Mouse (Mus musculus): Measurements from ENCODE around the gene Faim. TPM values are rescaled to one million over a fixed set of nuclear protein-coding genes. Genes with fewer than 3 reads are reported as not detected.

Faim gene
- 110 and 115 TPM in 2 replicates for polyA plus RNA-seq (2015; fragmentation: Nextera tagmentation; extraction: Ambion mirVana)

DNA sequence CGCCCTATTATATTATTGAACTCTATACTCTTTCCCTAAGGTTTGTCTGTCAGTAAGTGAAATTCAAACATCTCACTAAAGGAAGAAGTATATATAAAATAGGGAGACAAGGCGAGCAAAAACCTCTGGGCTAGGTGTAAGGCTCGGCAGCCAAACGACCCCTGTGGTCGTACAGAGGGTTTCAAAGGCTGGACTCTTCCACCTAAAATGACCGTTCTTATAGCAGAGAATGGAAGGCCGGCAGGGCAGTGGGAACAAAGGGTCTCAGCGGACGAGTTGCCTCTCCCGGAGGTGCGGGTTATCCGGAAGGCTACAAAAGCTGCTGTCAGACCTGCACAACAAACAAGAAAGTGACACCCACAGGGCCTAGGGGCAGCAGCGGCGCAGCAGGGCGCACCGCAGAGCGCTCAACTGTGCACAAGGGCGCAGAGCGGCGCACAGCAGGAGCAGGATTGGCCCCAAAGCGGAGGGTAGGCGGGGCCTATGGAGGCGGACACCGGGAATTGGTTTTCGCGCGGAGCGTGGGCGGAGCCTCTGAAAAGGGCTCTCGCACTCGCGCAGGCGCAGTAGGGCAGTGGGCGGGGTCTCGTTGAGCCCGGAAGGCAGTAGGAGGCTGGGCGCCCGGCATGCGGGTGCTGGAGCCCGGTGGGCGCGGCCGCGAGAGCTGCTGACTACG, at the start of gene Faim:
TSS of gene Faim (plus strand) at position 574 of the 676 bp plus-strand sequence.
- H3K4me3 ChIP-seq, result peak within 1 kb of the TSS; percentile 93
- no peaks in the 10 kb centered on the region for H3K36me3 ChIP-seq (replicated peaks)
- H3K4me2 ChIP-seq, result peak within 1 kb of the TSS; percentile 60
- H3K9ac ChIP-seq, result peak within 1 kb of the TSS; percentile 82
- H3K27ac ChIP-seq, result peak within 1 kb of the TSS; percentile 79
- peaks cover 14% of the 10 kb centered on the region for H3K27me3 ChIP-seq (replicated peaks)
- peak; percentile 98 for ATAC-seq (replicated peaks)
- peaks cover 14% of the 10 kb centered on the region for H3K4me1 ChIP-seq
- no peaks in the 10 kb centered on the region for H3K9me3 ChIP-seq
- WGBS, result 2% methylated on average over 42 of the region's 45 CpGs

DNA sequence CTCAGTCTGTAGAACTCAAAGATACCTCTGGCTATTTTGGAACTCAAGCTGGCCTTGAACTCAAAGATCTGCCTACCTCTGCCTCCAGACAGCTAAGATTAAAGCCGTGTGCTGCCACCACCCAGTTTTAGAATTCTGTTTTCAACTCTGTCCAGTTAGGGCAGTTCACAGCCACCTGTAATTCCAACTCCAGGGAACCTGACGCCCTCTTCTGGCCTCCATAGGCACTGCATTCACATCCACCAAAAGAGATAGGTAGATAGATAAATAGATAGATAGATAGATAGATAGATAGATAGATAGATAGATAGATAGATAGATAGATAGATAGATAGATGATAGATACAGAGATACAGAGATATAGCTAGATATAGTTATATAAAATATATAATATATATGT, 46.9 kb upstream of the Faim start:
- no peak overlapping the region for H3K27ac ChIP-seq
- no peak overlapping the region for H3K4me3 ChIP-seq
- H3K36me3 ChIP-seq (replicated peaks), result no peaks in the 10 kb centered on the region
- no peaks in the 10 kb centered on the region for H3K4me1 ChIP-seq
- peaks cover 20% of the 10 kb centered on the region; the same call in 1 of the 2 replicates for H3K27me3 ChIP-seq (replicated peaks)
- no peak for ATAC-seq (replicated peaks)
- no peak overlapping the region for H3K4me2 ChIP-seq
- WGBS, result 24% methylated on average over 2 of the region's 2 CpGs
- no peaks in the 10 kb centered on the region for H3K9me3 ChIP-seq
- no peak overlapping the region for H3K9ac ChIP-seq

- no peaks in the 10 kb centered on the region for H3K36me3 ChIP-seq (replicated peaks)
- H3K9me3 ChIP-seq, result no peaks in the 10 kb centered on the region
- peaks cover 39% of the 10 kb centered on the region for H3K4me1 ChIP-seq
- 0 out of 2 replicates have a peak, but pooled peaks have one; percentile 43 for ATAC-seq (replicated peaks)
- 0 out of 2 replicates have a peak overlapping the region, but pooled peaks have one; percentile 21 for H3K4me3 ChIP-seq
- no peak overlapping the region for H3K27ac ChIP-seq
- H3K9ac ChIP-seq, result no peak overlapping the region
- H3K27me3 ChIP-seq (replicated peaks), result peaks cover 64% of the 10 kb centered on the region
- peak overlapping the region; percentile 44 for H3K4me2 ChIP-seq
- WGBS, result under 1% methylated on average over 40 of the region's 40 CpGs
These were observed 33.8 kb upstream of the Faim start for GRCm38 (mm10) chr9:98952171-98953050.

DNA sequence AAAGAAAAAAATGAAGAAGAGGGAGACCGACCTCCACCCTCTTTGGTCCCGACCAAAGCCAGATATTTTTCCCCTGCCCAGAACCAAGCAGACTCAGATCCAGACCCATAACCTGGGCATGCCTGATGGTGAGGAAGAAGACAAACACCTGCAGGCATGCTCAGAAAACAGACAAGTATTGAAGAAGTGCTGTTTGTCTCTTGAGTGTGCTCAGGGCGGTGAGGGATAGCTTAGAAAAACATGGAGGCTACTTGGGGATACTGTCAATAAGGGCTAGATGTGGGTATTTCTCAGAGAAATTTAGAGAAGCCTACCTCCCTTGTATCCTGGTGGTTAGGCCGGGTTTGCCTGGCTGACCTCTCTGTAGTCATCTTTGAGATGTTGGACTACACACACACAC, 32.9 kb upstream of the Faim start:
- peaks cover 39% of the 10 kb centered on the region for H3K4me1 ChIP-seq
- WGBS, result 5% methylated on average over 4 of the region's 4 CpGs
- no peak overlapping the region for H3K4me2 ChIP-seq
- H3K27ac ChIP-seq, result no peak overlapping the region
- no peak for ATAC-seq (replicated peaks)
- no peaks in the 10 kb centered on the region for H3K9me3 ChIP-seq
- H3K9ac ChIP-seq, result no peak overlapping the region
- peaks cover 64% of the 10 kb centered on the region for H3K27me3 ChIP-seq (replicated peaks)
- no peaks in the 10 kb centered on the region for H3K36me3 ChIP-seq (replicated peaks)
- H3K4me3 ChIP-seq, result no peak overlapping the region

GRCm38 (mm10) chr9:98953830-98954229, 32.3 kb upstream of the Faim start:
- Histone ChIP-seq H3K4me3 (0 out of 2 replicates have a peak overlapping the region, but pooled peaks have one; percentile 39), H3K4me1 (peaks cover 39% of the 10 kb centered on the region), H3K36me3 (replicated peaks) (no peaks in the 10 kb centered on the region), H3K4me2 (no peak overlapping the region), H3K9me3 (no peaks in the 10 kb centered on the region), H3K9ac (no peak overlapping the region), H3K27me3 (replicated peaks) (peaks cover 67% of the 10 kb centered on the region), H3K27ac (no peak overlapping the region)
- ATAC-seq (replicated peaks), result no peak
- 4% methylated on average over 9 of the region's 9 CpGs for WGBS

- Histone ChIP-seq H3K9me3 (no peaks in the 10 kb centered on the region), H3K27ac (no peak overlapping the region), H3K36me3 (replicated peaks) (no peaks in the 10 kb centered on the region), H3K4me1 (peaks cover 39% of the 10 kb centered on the region), H3K9ac (no peak overlapping the region), H3K4me2 (peak overlapping the region; percentile 62), H3K4me3 (peak overlapping the region; percentile 39), H3K27me3 (replicated peaks) (peaks cover 70% of the 10 kb centered on the region)
- no peak for ATAC-seq (replicated peaks)
- 2% methylated on average over 33 of the region's 33 CpGs for WGBS
These were observed 31.6 kb upstream of the Faim start for GRCm38 (mm10) chr9:98954391-98955102.

DNA sequence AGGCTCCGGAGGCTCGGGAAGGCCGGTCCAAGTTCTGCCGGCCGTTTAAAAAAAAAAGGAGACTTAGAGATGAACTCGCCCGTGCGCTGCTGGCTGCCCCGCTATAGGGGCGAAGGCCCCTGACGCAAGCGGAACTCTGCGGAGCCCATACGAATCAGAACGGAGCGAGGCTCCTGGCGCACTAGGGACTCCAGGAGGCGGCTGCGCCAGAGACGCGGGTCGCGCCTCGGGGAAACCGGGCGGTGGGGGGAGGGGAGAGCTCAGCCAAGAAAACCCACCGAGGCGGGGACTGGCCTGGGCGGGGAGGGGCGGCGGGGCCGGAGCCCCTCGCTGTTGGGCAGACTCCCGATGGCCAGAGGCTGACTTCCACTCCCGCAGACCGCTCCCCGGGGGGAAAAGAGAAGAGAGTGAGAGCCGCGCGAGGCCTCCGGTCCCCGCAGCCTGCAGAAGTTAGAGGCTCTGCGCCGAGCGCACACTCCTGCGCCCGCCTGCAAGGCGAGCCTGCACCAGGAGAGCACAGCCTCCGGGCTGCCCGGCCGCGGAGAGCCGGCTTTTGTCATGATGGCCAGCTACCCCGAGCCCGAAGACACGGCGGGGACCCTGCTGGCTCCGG, 31.0 kb upstream of the Faim start, which contains the start of gene Foxl2:
TSS of gene Foxl2 (plus strand) at position 186 of the 613 bp plus-strand sequence.
- Histone ChIP-seq H3K9ac (peak within 1 kb of the TSS; percentile 10; the same call in 1 of the 2 replicates), H3K9me3 (no peaks in the 10 kb centered on the region), H3K27me3 (replicated peaks) (peaks cover 72% of the 10 kb centered on the region), H3K4me2 (peak within 1 kb of the TSS; percentile 62), H3K36me3 (replicated peaks) (no peaks in the 10 kb centered on the region), H3K4me1 (peaks cover 39% of the 10 kb centered on the region), H3K27ac (peak within 1 kb of the TSS; percentile 18; the same call in 1 of the 2 replicates), H3K4me3 (peak within 1 kb of the TSS; percentile 39)
- ATAC-seq (replicated peaks), result peak; percentile 24; the same call in 1 of the 2 replicates
- WGBS, result under 1% methylated on average over 54 of the region's 58 CpGs

DNA sequence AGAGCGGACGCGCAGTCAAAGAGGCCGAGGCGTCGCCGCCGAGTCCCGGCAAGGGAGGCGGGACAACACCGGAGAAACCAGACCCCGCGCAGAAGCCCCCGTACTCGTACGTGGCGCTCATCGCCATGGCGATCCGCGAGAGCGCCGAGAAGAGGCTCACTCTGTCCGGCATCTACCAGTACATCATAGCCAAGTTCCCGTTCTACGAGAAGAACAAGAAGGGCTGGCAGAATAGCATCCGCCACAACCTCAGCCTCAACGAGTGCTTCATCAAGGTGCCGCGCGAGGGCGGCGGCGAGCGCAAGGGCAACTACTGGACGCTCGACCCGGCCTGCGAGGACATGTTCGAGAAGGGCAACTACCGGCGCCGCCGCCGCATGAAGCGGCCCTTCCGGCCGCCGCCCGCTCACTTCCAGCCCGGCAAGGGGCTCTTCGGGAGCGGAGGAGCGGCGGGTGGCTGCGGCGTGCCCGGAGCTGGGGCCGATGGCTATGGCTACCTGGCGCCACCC, 30.4 kb upstream of the Faim start:
- peak overlapping the region; percentile 62 for H3K4me2 ChIP-seq
- peak; percentile 18; the same call in 1 of the 2 replicates for ATAC-seq (replicated peaks)

DNA sequence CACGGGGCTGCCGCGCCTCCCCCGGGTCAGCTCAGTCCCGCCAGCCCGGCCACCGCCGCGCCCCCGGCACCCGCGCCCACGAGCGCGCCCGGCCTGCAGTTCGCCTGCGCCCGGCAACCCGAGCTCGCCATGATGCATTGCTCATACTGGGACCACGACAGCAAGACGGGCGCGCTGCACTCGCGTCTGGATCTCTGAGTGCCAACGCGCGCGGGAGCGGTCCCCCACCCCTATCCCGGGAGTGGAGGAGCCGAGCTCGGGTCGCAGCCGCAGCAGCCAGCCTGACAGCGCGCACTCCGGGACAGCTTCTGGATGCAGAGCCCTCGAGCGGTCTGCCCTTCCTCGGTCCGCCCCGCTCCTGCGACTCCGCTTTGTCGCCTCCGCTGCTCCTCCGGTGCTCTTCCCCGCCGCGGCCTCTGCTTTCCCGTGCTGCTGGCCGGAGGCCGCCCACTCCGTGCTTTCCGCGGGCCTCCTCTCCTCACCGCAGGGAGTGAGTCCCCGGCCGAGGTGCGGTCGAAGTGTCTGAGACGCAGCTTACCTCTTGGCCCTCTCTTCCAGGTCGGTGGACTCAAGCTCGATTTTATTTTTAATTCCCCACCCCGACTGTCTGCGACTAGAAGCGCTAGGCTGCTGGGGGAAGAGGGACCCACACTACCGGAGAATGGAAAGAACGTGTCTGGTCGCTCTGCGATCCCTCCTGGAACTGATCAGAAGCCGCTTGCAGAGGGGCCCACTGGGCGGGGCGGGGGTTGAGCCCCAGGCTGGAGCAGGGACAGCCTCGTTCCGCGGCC, 29.4 kb upstream of the Faim start:
- WGBS, result under 1% methylated on average over 79 of the region's 80 CpGs
- peak overlapping the region; percentile 62 for H3K4me2 ChIP-seq
- H3K9ac ChIP-seq, result no peak overlapping the region; the same call in 1 of the 2 replicates
- H3K27me3 ChIP-seq (replicated peaks), result peaks cover 72% of the 10 kb centered on the region
- peaks cover 38% of the 10 kb centered on the region for H3K4me1 ChIP-seq
- no peaks in the 10 kb centered on the region for H3K9me3 ChIP-seq
- peak overlapping the region; percentile 39 for H3K4me3 ChIP-seq
- 0 out of 2 replicates have a peak, but pooled peaks have one; percentile 13 for ATAC-seq (replicated peaks)
- H3K36me3 ChIP-seq (replicated peaks), result no peaks in the 10 kb centered on the region
- no peak overlapping the region for H3K27ac ChIP-seq

More for the DNA sequence above, 30.4 kb upstream of the Faim start:
- WGBS, result under 1% methylated on average over 44 of the region's 60 CpGs
- peak overlapping the region; percentile 10; the same call in 1 of the 2 replicates for H3K9ac ChIP-seq
- H3K4me3 ChIP-seq, result peak overlapping the region; percentile 39
- H3K27me3 ChIP-seq (replicated peaks), result peaks cover 72% of the 10 kb centered on the region
- no peaks in the 10 kb centered on the region for H3K9me3 ChIP-seq
- peak overlapping the region; percentile 18; the same call in 1 of the 2 replicates for H3K27ac ChIP-seq
- peaks cover 39% of the 10 kb centered on the region for H3K4me1 ChIP-seq
- no peaks in the 10 kb centered on the region for H3K36me3 ChIP-seq (replicated peaks)

GRCm38 (mm10) chr9:98957751-98958351, 28.3 kb upstream of the Faim start:
- Histone ChIP-seq H3K27ac (no peak overlapping the region), H3K4me3 (no peak overlapping the region), H3K4me2 (no peak overlapping the region), H3K9ac (no peak overlapping the region), H3K4me1 (peaks cover 29% of the 10 kb centered on the region), H3K36me3 (replicated peaks) (no peaks in the 10 kb centered on the region), H3K9me3 (no peaks in the 10 kb centered on the region), H3K27me3 (replicated peaks) (peaks cover 73% of the 10 kb centered on the region)
- no peak for ATAC-seq (replicated peaks)
- WGBS, result under 1% methylated on average over 23 of the region's 23 CpGs
